Mouse (Mus musculus): Measurements from ENCODE around the gene Cacnb4. TPM values are rescaled to one million over a fixed set of nuclear protein-coding genes. Genes with fewer than 3 reads are reported as not detected.

The Cacnb4 gene
- polyA plus RNA-seq, 1 experiment = 0.68 TPM

DNA sequence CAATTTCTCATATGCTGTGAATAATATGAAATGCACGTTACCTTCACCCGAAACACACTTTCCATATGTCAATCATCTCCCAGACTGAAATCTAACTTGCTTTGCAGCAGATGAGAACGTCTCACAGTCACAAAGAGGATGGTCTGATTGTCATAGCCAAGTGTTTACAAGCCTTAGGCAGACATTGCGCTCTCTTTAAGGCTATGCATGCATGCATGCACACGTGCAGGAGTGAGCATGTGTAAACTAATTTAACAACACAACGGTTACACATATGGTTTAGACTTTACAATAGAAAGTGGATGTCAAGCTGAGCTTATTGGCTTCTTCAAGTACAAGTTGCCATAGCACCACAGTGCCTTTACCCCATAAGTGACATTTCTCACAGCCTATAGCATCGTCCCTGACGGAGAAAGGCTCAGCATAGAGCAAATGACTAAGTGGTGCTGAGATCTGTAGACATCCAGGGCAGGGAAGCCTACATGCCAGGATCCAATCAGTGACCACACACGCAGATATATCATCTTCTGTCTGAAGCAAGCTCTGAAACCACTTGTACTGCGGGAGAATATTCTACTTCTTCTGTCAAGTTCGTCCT is 181.4 kb downstream of the Cacnb4 start:
- Histone ChIP-seq H3K36me3 (ENCODE audit: control insufficient read depth, insufficient read depth, low read length) (no peaks in the 10 kb centered on the region), H3K4me3 (ENCODE audit: control insufficient read depth, low read depth, low read length) (no peak overlapping the region), H3K27me3 (ENCODE audit: control insufficient read depth, insufficient read depth, low read length) (no peaks in the 10 kb centered on the region), H3K27ac (ENCODE audit: control insufficient read depth, insufficient read depth, low read depth, low read length) (no peak overlapping the region), H3K4me1 (ENCODE audit: control insufficient read depth, insufficient read depth, low read length) (no peaks in the 10 kb centered on the region)
- TF ChIP-seq CTCF (IDR thresholded peaks at IDR 0.05; ENCODE audit: control insufficient read depth, insufficient read depth, insufficient replicate concordance, low read depth, low read length) (no peak), POLR2A (IDR thresholded peaks at IDR 0.05; ENCODE audit: control insufficient read depth, low read depth, low read length) (no peak)

DNA sequence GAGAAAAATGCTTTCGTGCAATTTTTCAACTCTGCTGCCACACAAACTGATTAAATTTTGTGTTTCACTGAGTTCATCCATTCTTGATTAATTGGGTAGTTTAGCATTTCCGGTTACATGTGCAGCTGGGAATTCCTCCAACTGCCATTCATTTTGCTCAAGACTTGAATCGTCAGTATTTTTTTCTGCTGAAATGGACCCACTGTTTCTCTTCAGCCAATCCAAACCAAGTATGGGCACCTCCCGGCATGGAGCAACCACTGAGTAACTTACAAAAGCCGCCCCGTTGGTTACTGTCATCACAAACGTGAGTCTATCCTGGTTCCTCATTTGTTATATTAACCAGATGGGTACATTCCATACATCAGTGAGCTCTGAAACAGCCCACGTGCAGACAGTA is 182.4 kb downstream of the Cacnb4 start:
- H3K27ac ChIP-seq (ENCODE audit: control insufficient read depth, insufficient read depth, low read depth, low read length) = no peak overlapping the region
- H3K27me3 ChIP-seq (ENCODE audit: control insufficient read depth, insufficient read depth, low read length) = no peaks in the 10 kb centered on the region
- H3K36me3 ChIP-seq (ENCODE audit: control insufficient read depth, insufficient read depth, low read length) = no peaks in the 10 kb centered on the region
- H3K4me3 ChIP-seq (ENCODE audit: control insufficient read depth, low read depth, low read length) = no peak overlapping the region
- TF ChIP-seq POLR2A (IDR thresholded peaks at IDR 0.05; ENCODE audit: control insufficient read depth, low read depth, low read length) (no peak), CTCF (IDR thresholded peaks at IDR 0.05; ENCODE audit: control insufficient read depth, insufficient read depth, insufficient replicate concordance, low read depth, low read length) (no peak)
- H3K4me1 ChIP-seq (ENCODE audit: control insufficient read depth, insufficient read depth, low read length) = no peaks in the 10 kb centered on the region

DNA sequence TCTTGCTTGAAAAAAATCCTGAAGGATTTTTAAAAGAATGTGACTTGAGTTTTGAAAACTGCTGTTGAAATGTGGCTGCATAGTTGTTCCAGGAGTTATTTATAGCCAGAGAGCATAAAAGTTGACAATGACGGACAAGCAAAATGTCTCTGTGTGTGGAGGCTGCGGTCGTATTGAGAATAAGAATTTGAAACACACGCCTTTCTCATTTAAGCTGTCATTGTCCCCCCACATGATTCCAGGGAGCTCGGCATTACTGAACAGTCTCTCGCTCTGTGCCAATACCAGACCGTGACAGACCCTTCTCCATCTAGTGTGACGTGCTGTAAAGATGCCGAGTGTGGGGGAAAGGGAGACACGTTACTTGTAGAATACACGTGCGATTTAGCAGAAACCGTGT is 183.8 kb downstream of the Cacnb4 start:
- Histone ChIP-seq H3K36me3 (ENCODE audit: control insufficient read depth, insufficient read depth, low read length) (no peaks in the 10 kb centered on the region), H3K4me1 (ENCODE audit: control insufficient read depth, insufficient read depth, low read length) (no peaks in the 10 kb centered on the region), H3K27me3 (ENCODE audit: control insufficient read depth, insufficient read depth, low read length) (no peaks in the 10 kb centered on the region), H3K27ac (ENCODE audit: control insufficient read depth, insufficient read depth, low read depth, low read length) (no peak overlapping the region), H3K4me3 (ENCODE audit: control insufficient read depth, low read depth, low read length) (no peak overlapping the region)
- TF ChIP-seq CTCF (IDR thresholded peaks at IDR 0.05; ENCODE audit: control insufficient read depth, insufficient read depth, insufficient replicate concordance, low read depth, low read length) (no peak), POLR2A (IDR thresholded peaks at IDR 0.05; ENCODE audit: control insufficient read depth, low read depth, low read length) (no peak)

DNA sequence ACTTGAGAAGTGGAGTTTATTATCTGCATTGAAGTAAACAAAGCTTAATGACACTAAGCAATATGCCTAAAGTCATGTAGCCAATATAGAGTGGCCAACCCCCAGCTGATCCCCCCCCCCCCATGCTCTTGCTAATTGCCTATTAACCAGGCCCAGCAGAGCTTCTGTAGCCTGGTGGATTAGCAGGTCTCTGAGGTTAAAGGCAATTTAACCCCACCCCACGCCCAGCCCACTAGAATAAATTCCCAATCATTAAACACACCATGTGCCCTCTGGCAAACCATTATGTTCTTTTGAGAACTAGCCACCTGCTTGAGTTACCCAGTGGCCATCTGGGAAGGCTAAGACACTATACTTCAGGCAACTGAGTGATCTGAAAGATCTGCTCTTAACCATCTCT is 186.8 kb downstream of the Cacnb4 start:
- TF ChIP-seq POLR2A (IDR thresholded peaks at IDR 0.05; ENCODE audit: control insufficient read depth, low read depth, low read length) = no peak
- TF ChIP-seq CTCF (IDR thresholded peaks at IDR 0.05; ENCODE audit: control insufficient read depth, insufficient read depth, insufficient replicate concordance, low read depth, low read length) = no peak
- no peak overlapping the region for H3K4me3 ChIP-seq (ENCODE audit: control insufficient read depth, low read depth, low read length)
- no peaks in the 10 kb centered on the region for H3K36me3 ChIP-seq (ENCODE audit: control insufficient read depth, insufficient read depth, low read length)
- H3K27ac ChIP-seq (ENCODE audit: control insufficient read depth, insufficient read depth, low read depth, low read length) = no peak overlapping the region
- no peaks in the 10 kb centered on the region for H3K4me1 ChIP-seq (ENCODE audit: control insufficient read depth, insufficient read depth, low read length)
- no peaks in the 10 kb centered on the region for H3K27me3 ChIP-seq (ENCODE audit: control insufficient read depth, insufficient read depth, low read length)

DNA sequence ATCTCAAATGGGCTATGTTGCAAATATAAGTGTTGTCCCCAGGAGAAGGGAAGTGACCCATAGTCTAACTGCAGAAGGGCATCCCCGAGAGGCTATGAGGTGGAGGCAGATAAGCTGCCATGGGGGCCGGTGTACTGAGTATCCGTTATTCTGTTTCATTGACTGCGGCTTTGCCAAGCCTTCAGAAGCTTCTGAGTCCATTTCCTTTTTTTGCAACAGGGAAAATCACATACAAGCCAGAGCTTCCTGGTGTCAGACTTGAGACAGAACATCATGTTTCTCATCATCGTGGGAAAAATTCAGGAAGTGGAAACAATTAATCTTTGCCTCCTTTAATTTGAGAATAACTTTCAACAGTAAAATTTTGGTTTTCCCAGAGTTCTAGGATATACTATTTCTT is 193.1 kb downstream of the Cacnb4 start:
- no peak overlapping the region for H3K27ac ChIP-seq (ENCODE audit: control insufficient read depth, insufficient read depth, low read depth, low read length)
- no peaks in the 10 kb centered on the region for H3K27me3 ChIP-seq (ENCODE audit: control insufficient read depth, insufficient read depth, low read length)
- H3K4me3 ChIP-seq (ENCODE audit: control insufficient read depth, low read depth, low read length) = no peak overlapping the region
- no peak for TF ChIP-seq CTCF (IDR thresholded peaks at IDR 0.05; ENCODE audit: control insufficient read depth, insufficient read depth, insufficient replicate concordance, low read depth, low read length)
- TF ChIP-seq POLR2A (IDR thresholded peaks at IDR 0.05; ENCODE audit: control insufficient read depth, low read depth, low read length) = no peak
- H3K36me3 ChIP-seq (ENCODE audit: control insufficient read depth, insufficient read depth, low read length) = no peaks in the 10 kb centered on the region
- no peaks in the 10 kb centered on the region for H3K4me1 ChIP-seq (ENCODE audit: control insufficient read depth, insufficient read depth, low read length)

DNA sequence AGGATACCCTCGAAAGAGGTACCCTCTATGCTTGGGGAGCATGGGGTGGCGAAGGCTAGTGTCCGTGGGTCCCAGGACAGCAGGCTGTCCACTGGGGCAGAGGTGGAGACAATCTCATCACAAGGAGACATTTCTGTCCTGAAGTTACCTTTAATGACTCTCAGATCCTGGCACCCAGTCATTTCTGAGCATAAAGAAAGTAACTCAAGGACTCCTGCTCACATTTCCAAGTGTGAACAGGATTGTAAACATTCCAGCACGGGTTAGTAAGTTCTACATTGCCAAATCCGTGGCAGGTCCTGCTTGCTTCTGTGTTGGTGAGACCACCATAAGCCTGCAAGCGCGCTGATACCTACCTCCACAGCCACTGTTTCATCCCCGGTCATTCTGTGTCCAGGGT is 196.2 kb downstream of the Cacnb4 start:
- TF ChIP-seq CTCF (IDR thresholded peaks at IDR 0.05; ENCODE audit: control insufficient read depth, insufficient read depth, insufficient replicate concordance, low read depth, low read length) (no peak), POLR2A (IDR thresholded peaks at IDR 0.05; ENCODE audit: control insufficient read depth, low read depth, low read length) (no peak)
- H3K36me3 ChIP-seq (ENCODE audit: control insufficient read depth, insufficient read depth, low read length) = no peaks in the 10 kb centered on the region
- H3K27ac ChIP-seq (ENCODE audit: control insufficient read depth, insufficient read depth, low read depth, low read length) = no peak overlapping the region
- H3K4me3 ChIP-seq (ENCODE audit: control insufficient read depth, low read depth, low read length) = no peak overlapping the region
- H3K27me3 ChIP-seq (ENCODE audit: control insufficient read depth, insufficient read depth, low read length) = no peaks in the 10 kb centered on the region
- no peaks in the 10 kb centered on the region for H3K4me1 ChIP-seq (ENCODE audit: control insufficient read depth, insufficient read depth, low read length)

DNA sequence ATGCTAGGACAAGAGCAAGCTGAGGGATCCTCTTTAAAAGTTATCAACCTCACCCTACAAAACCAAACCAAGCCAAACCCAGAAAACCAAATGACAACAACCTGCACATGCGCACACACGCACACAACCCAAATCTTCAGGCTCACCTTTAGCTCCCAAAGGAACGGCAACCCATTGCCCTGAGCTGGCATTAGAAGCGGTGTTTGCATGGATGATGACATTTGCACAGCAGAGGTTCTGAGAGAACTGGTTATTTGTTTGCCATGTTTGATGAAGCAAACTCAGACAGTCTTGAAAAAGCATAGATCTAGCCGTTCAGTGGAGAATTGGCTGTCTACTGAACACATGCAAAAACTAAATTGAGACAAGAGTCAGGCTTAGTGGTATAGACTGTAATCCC is 198.1 kb downstream of the Cacnb4 start:
- no peak overlapping the region for H3K27ac ChIP-seq (ENCODE audit: control insufficient read depth, insufficient read depth, low read depth, low read length)
- TF ChIP-seq CTCF (IDR thresholded peaks at IDR 0.05; ENCODE audit: control insufficient read depth, insufficient read depth, insufficient replicate concordance, low read depth, low read length) = no peak
- no peak for TF ChIP-seq POLR2A (IDR thresholded peaks at IDR 0.05; ENCODE audit: control insufficient read depth, low read depth, low read length)
- no peaks in the 10 kb centered on the region for H3K4me1 ChIP-seq (ENCODE audit: control insufficient read depth, insufficient read depth, low read length)
- no peak overlapping the region for H3K4me3 ChIP-seq (ENCODE audit: control insufficient read depth, low read depth, low read length)
- H3K36me3 ChIP-seq (ENCODE audit: control insufficient read depth, insufficient read depth, low read length) = no peaks in the 10 kb centered on the region
- H3K27me3 ChIP-seq (ENCODE audit: control insufficient read depth, insufficient read depth, low read length) = no peaks in the 10 kb centered on the region

DNA sequence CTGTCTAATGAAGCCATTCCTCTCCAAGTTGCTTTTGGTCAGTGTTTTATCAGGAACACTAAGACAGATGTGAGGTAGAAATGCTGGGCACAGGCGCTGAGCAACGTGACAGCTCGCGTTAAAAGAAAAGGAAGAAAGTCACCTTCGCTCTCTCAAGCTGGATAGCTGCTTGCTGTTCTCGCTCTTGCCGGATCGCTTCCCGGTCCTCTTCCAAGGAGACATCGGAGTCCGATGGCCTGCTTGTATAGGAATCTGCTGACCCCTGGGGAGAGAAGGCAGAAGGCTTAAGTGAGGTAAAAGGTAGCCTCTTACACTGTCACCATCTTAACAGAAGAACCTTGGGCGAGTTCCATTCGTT is 199.1 kb downstream of the Cacnb4 start:
- H3K4me1 ChIP-seq (ENCODE audit: control insufficient read depth, insufficient read depth, low read length) = no peaks in the 10 kb centered on the region
- TF ChIP-seq CTCF (IDR thresholded peaks at IDR 0.05; ENCODE audit: control insufficient read depth, insufficient read depth, insufficient replicate concordance, low read depth, low read length) (no peak), POLR2A (IDR thresholded peaks at IDR 0.05; ENCODE audit: control insufficient read depth, low read depth, low read length) (no peak)
- H3K4me3 ChIP-seq (ENCODE audit: control insufficient read depth, low read depth, low read length) = no peak overlapping the region
- H3K36me3 ChIP-seq (ENCODE audit: control insufficient read depth, insufficient read depth, low read length) = no peaks in the 10 kb centered on the region
- no peak overlapping the region for H3K27ac ChIP-seq (ENCODE audit: control insufficient read depth, insufficient read depth, low read depth, low read length)
- no peaks in the 10 kb centered on the region for H3K27me3 ChIP-seq (ENCODE audit: control insufficient read depth, insufficient read depth, low read length)
